ENCODE assay signal across 15 mouse cellular contexts in the genomic region with DNA sequence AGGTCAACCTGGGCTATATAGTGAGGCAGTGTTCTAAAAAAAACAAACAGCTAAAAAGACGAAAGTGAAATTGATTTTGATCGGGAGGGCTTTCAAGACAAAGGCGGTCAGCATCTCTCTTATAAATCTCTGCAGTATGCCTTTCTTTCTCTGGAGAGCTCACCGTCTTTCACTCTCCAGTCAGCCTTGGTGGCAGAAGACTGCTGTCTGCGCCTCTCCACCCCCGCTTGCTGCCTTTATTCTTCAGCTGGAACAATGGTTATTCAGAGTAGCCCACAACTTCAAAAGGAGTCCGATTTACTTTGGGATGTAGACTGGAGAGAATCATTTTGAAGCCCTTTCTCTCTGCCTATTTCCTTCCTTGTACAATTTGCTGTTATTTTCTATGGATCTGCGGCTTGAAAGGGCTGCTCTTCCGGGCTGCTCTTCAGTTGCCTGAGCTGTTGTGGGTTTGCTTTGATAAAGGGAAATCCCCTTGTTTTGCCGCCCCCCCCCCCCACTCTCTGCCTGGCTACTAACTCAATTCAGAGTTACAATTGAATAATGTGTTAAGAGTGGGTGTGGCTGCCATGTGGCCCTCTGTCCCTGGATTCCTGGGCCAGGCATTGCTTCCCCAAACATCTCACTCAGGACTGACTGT.
DNase-seq lines count a peak whose midpoint lies in the region; ATAC-seq and TF ChIP-seq lines count a peak whose summit lies in the region.
"Had no signal": no experiment of that assay in that cellular context is flagged by ENCODE, and none has a peak within 500 bp of the region (broad histone marks: within the 10 kb centered on the region; RNA-seq: fewer than 3 reads in every experiment).

No protein-coding gene starts in this region.

- ATAC-seq in heart, postnatal 0 days (ENCODE audit: insufficient read depth, low read depth) = no peak
- ATAC-seq in megakaryocyte progenitor cell, adult 5-6 weeks (replicated peaks; ENCODE audit: poor library complexity) = peak; percentile 17; the same call in 1 of the 2 replicates
- ATAC-seq: Patski had no signal

- no peak overlapping the region for H3K4me3 ChIP-seq in heart, postnatal 0 days (ENCODE audit: low read depth, low read length)
- H3K4me3 ChIP-seq: erythroblast, embryonic 14.5 days; layer of hippocampus, adult 2 months had no signal

- H3K27ac ChIP-seq in heart, postnatal 0 days (ENCODE audit: low read depth) = no peak overlapping the region
- H3K27ac ChIP-seq: layer of hippocampus, adult 2 months; liver, embryonic 14.5 days had no signal

- WGBS in heart, postnatal 0 days = 38% methylated on average over 10 of the region's 10 CpGs

- no peaks in the 10 kb centered on the region for H3K27me3 ChIP-seq in heart, postnatal 0 days (ENCODE audit: control insufficient read depth, insufficient read depth, low read length)

- H3K4me1 ChIP-seq in heart, postnatal 0 days (ENCODE audit: control insufficient read depth, insufficient read depth) = no peaks in the 10 kb centered on the region

- TF ChIP-seq CTCF in heart, postnatal 0 days (IDR thresholded peaks at IDR 0.05; ENCODE audit: low read depth) = no peak

- H3K4me2 ChIP-seq in heart, postnatal 0 days (ENCODE audit: low read depth, low read length) = peak overlapping the region; percentile 20; the same call in 1 of the 2 replicates

- no peaks in the 10 kb centered on the region for H3K36me3 ChIP-seq in heart, postnatal 0 days (replicated peaks; ENCODE audit: control insufficient read depth, insufficient read depth, low read length)

- no peak for DNase-seq in heart, postnatal 0 days (ENCODE audit: low spot score)
- no peak for DNase-seq in heart, postnatal 25 days (ENCODE audit: low spot score)
- DNase-seq in CD4-positive helper T cell, adult 2 months (ENCODE audit: low read depth, low spot score) = peak; percentile 42
- DNase-seq in T-cell, adult 2 months (ENCODE audit: low spot score) = peak; percentile 2
- no peak for DNase-seq in right cerebral cortex, postnatal 14 days
- no peak for DNase-seq in gastrocnemius, postnatal 36 days
- DNase-seq: adrenal gland, postnatal 10 days; heart, postnatal 36 days; lung, postnatal 4 days; thymus, adult 18-20 months had no signal

- intact Hi-C loops in heart, postnatal 25 days (cut with DNase I) = no loop called here
- intact Hi-C loops in gastrocnemius, postnatal 36 days (cut with DNase I) = no loop called here

- H3K9ac ChIP-seq in heart, postnatal 0 days (replicated peaks; ENCODE audit: low read depth, low read length) = no peak overlapping the region
- H3K9ac ChIP-seq: liver, embryonic 14.5 days had no signal

- H3K9me3 ChIP-seq in heart, postnatal 0 days (replicated peaks; ENCODE audit: control insufficient read depth, low read length) = no peaks in the 10 kb centered on the region

- TF ChIP-seq EP300 in heart, postnatal 0 days (IDR thresholded peaks at IDR 0.05; ENCODE audit: low read depth) = no peak

Comparison
In these comparisons a context has a peak if more than half of its experiments do, and no peak if none do; other contexts are left out.
1. DNase-seq: peak in CD4-positive helper T cell, adult 2 months (single experiment) and T-cell, adult 2 months (single experiment); none in heart, postnatal 0 days (single experiment), heart, postnatal 25 days (single experiment), right cerebral cortex, postnatal 14 days (single experiment) and gastrocnemius, postnatal 36 days (0 of 2).